Mouse (Mus musculus) thymus, postnatal 10 days (tissue): ENCODE data around the gene Suco.

Experiments
- DNase-seq, 2 experiments: peaks; one replicate each; pipeline ENCODE4 v3.0.0; 2021; ENCODE audit warnings: low spot score in 2 of 2

Gene Suco

GRCm38 (mm10) chr1:161788339-161788738 is 88.1 kb downstream of the Suco start, which contains the start of gene Fasl:
TSS of gene Fasl (minus strand) at chr1:161788495.
- DNase-seq: peak; percentile 40 to 49

- DNase-seq: no peak
These were observed 93.8 kb downstream of the Suco start for GRCm38 (mm10) chr1:161782725-161783124.

GRCm38 (mm10) chr1:161781594-161781993 is 94.9 kb downstream of the Suco start:
- DNase-seq: no peak

GRCm38 (mm10) chr1:161779057-161779456 is 97.4 kb downstream of the Suco start:
- no peak for DNase-seq

GRCm38 (mm10) chr1:161775151-161775550 is 101.3 kb downstream of the Suco start:
- no peak for DNase-seq

GRCm38 (mm10) chr1:161771293-161771692 is 105.2 kb downstream of the Suco start:
- no peak for DNase-seq

GRCm38 (mm10) chr1:161769329-161769728 is 107.2 kb downstream of the Suco start:
- DNase-seq: no peak

GRCm38 (mm10) chr1:161767101-161767524 is 109.4 kb downstream of the Suco start:
- no peak for DNase-seq

GRCm38 (mm10) chr1:161766656-161767055 is 109.8 kb downstream of the Suco start:
- DNase-seq: peak; percentile 82 to 86
